Mouse (Mus musculus): Measurements from ENCODE around the gene Crb1.

GRCm38 (mm10) chr1:139215311-139215710, 161.6 kb downstream of the Crb1 start:
- no peak for TF ChIP-seq POLR2A (IDR thresholded peaks at IDR 0.05; ENCODE audit: low read depth, low read length)
- no peak for TF ChIP-seq CTCF (IDR thresholded peaks at IDR 0.05; ENCODE audit: extremely low read depth, insufficient read length, insufficient replicate concordance, low read depth, low read length)

All from small intestine, adult 2 months (tissue).